Mouse (Mus musculus): ENCODE data around the gene Odf3l1. TPM values are rescaled to one million over a fixed set of nuclear protein-coding genes. Genes with fewer than 3 reads are reported as not detected.

Odf3l1 gene
- total and polyA plus RNA-seq, 2 experiments from 2014 or later = 0.36 TPM; not detected in 1

DNA sequence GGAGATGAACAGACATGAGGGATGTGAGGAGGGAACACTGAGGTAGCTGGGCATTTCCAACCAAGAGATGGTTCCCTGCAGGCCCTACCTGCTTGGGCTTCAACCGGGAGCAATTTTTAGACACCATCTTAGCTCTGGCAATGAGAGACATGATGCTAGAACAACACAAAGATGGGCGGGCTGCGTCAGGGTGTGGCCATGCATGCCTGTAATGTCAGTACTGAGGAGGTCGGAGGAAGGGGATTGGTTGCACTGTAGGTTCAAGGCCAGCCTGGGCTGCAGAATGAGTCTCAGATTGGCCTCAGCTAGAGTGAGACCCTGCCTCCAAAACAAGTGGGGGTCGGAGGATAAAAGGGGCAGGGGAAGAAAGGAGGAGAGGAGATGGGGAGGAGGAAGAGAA lies 2.0 kb upstream of the Odf3l1 start:
- peak overlapping the region; percentile 92 for H3K27ac ChIP-seq (ENCODE audit: low read depth)
- ATAC-seq (ENCODE audit: insufficient read depth, low read depth) (no peak), DNase-seq (ENCODE audit: low spot score) (no peak)
- TF ChIP-seq CTCF (IDR thresholded peaks at IDR 0.05; ENCODE audit: low read depth) (no peak), EP300 (IDR thresholded peaks at IDR 0.05; ENCODE audit: low read depth) (no peak)
- no peaks in the 10 kb centered on the region for H3K9me3 ChIP-seq (replicated peaks; ENCODE audit: control insufficient read depth, low read length)
- peak overlapping the region; percentile 77 for H3K4me2 ChIP-seq (ENCODE audit: low read depth, low read length)
- H3K27me3 ChIP-seq (ENCODE audit: control insufficient read depth, insufficient read depth, low read length) = no peaks in the 10 kb centered on the region
- H3K9ac ChIP-seq (replicated peaks; ENCODE audit: low read depth, low read length) = peak overlapping the region; percentile 11
- peak overlapping the region; percentile 56 for H3K4me3 ChIP-seq (ENCODE audit: low read depth, low read length)
- WGBS = 26% methylated on average over 5 of the region's 5 CpGs
- H3K4me1 ChIP-seq (ENCODE audit: control insufficient read depth, insufficient read depth) = peaks cover 48% of the 10 kb centered on the region
- no peaks in the 10 kb centered on the region for H3K36me3 ChIP-seq (replicated peaks; ENCODE audit: control insufficient read depth, insufficient read depth, low read length)

DNA sequence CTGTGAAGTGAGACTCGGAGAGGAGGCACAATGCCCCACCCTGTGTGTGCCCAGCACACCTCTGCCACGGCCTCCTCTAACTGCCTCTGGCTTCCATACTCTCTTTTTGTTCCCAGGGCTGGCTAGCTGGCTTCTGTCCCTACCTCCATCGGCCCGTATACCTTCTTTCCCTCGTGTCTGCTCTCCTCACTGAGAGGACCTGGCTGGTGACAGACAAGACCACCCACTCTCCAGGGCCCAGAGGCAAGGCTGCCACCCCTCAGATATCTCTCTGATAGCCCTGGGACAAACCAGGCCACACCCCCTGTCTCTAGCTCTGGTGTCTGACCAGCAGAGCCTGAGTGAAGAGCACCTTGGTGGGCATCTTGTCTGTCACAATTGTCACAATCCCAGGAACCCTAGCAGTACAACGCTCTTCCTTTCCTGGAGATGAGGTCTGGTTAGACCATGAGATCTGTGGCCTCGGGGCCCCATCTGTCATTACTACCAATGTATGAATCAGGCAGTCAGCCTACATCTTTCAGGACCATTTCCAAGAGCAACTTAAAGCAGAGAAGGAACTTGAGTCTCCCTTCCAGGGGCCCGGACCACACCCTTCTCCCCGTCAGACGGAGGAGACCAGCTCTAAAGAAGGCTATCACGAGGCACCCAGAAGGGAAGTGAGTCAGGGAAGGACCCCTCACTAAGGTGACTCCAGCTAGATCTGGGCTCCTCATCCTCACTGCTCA lies 1.4 kb upstream of the Odf3l1 start:
- ATAC-seq (ENCODE audit: insufficient read depth, low read depth) (no peak), DNase-seq (ENCODE audit: low spot score) (no peak)
- TF ChIP-seq CTCF (IDR thresholded peaks at IDR 0.05; ENCODE audit: low read depth) (no peak), EP300 (IDR thresholded peaks at IDR 0.05; ENCODE audit: low read depth) (no peak)
- H3K36me3 ChIP-seq (replicated peaks; ENCODE audit: control insufficient read depth, insufficient read depth, low read length) = no peaks in the 10 kb centered on the region
- H3K4me3 ChIP-seq (ENCODE audit: low read depth, low read length) = peak overlapping the region; percentile 56
- peaks cover 45% of the 10 kb centered on the region for H3K4me1 ChIP-seq (ENCODE audit: control insufficient read depth, insufficient read depth)
- H3K27me3 ChIP-seq (ENCODE audit: control insufficient read depth, insufficient read depth, low read length) = no peaks in the 10 kb centered on the region
- H3K27ac ChIP-seq (ENCODE audit: low read depth) = peak overlapping the region; percentile 92
- WGBS = 20% methylated on average over 11 of the region's 11 CpGs
- H3K9me3 ChIP-seq (replicated peaks; ENCODE audit: control insufficient read depth, low read length) = no peaks in the 10 kb centered on the region
- peak overlapping the region; percentile 77 for H3K4me2 ChIP-seq (ENCODE audit: low read depth, low read length)
- peak overlapping the region; percentile 69 for H3K9ac ChIP-seq (replicated peaks; ENCODE audit: low read depth, low read length)

DNA sequence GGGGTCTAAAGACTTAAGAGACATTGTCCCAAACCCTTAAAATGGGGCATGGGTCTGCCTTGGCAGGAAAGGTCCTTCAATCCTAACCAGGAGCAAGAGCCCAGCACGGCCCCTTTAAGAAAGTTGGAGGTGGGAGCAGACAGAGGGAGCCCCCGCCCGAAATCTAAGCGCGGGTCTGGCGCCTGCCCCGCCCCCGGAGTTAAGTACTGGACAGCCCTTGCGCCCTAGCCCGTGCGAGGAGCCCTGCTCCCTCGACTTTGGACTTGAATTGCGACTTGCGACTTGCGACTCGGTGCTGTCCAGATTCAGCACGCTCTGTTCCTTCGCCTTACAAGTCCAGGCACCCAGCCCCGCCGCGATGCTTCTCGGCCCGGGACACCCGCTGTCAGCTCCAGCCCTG lies 353 bp upstream of the Odf3l1 start, which contains the start of gene Cspg4:
Gene Cspg4, plus strand, starts transcription at position 202 of the 400 bp plus-strand sequence.
- Histone ChIP-seq H3K36me3 (replicated peaks; ENCODE audit: control insufficient read depth, insufficient read depth, low read length) (no peaks in the 10 kb centered on the region), H3K9me3 (replicated peaks; ENCODE audit: control insufficient read depth, low read length) (no peaks in the 10 kb centered on the region), H3K4me2 (ENCODE audit: low read depth, low read length) (peak within 1 kb of the TSS; percentile 77), H3K27ac (ENCODE audit: low read depth) (peak within 1 kb of the TSS; percentile 92), H3K27me3 (ENCODE audit: control insufficient read depth, insufficient read depth, low read length) (no peaks in the 10 kb centered on the region), H3K4me3 (ENCODE audit: low read depth, low read length) (peak within 1 kb of the TSS; percentile 56), H3K4me1 (ENCODE audit: control insufficient read depth, insufficient read depth) (peaks cover 45% of the 10 kb centered on the region), H3K9ac (replicated peaks; ENCODE audit: low read depth, low read length) (peak within 1 kb of the TSS; percentile 69)
- under 1% methylated on average over 24 of the region's 24 CpGs for WGBS
- TF ChIP-seq CTCF (IDR thresholded peaks at IDR 0.05; ENCODE audit: low read depth) (no peak), EP300 (IDR thresholded peaks at IDR 0.05; ENCODE audit: low read depth) (no peak)
- DNase-seq (ENCODE audit: low spot score) (peak; percentile 77), ATAC-seq (ENCODE audit: insufficient read depth, low read depth) (peak; percentile 66)

DNA sequence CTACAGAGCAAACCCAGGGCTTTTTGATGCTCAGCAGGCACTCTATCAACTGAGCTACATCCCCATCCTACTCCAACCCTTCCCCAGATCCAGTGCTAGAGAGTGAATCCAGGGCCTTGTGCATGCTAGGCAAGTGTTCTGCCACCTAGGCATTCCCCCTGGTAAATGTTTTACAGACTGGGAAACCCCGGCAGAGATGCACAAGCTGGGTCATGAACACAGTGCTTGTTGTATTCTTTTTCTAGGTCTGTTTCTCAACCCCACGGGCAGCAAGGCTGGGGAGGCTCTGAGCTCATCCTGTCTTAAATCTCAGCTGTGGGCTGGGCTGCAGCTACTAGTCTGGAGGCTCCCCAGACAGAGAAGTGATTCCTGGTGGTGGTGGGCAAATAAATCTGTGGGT lies 1.6 kb downstream of the Odf3l1 start:
- no peak for ATAC-seq (ENCODE audit: insufficient read depth, low read depth)
- Histone ChIP-seq H3K9ac (replicated peaks; ENCODE audit: low read depth, low read length) (no peak overlapping the region), H3K36me3 (replicated peaks; ENCODE audit: control insufficient read depth, insufficient read depth, low read length) (no peaks in the 10 kb centered on the region), H3K4me3 (ENCODE audit: low read depth, low read length) (no peak overlapping the region), H3K27me3 (ENCODE audit: control insufficient read depth, insufficient read depth, low read length) (no peaks in the 10 kb centered on the region), H3K9me3 (replicated peaks; ENCODE audit: control insufficient read depth, low read length) (no peaks in the 10 kb centered on the region), H3K27ac (ENCODE audit: low read depth) (no peak overlapping the region), H3K4me1 (ENCODE audit: control insufficient read depth, insufficient read depth) (peaks cover 30% of the 10 kb centered on the region), H3K4me2 (ENCODE audit: low read depth, low read length) (no peak overlapping the region)
- WGBS = 70% methylated on average over 2 of the region's 2 CpGs
- no peak for TF ChIP-seq CTCF (IDR thresholded peaks at IDR 0.05; ENCODE audit: low read depth)
- no peak for TF ChIP-seq EP300 (IDR thresholded peaks at IDR 0.05; ENCODE audit: low read depth)
- no peak for DNase-seq (ENCODE audit: low spot score)

DNA sequence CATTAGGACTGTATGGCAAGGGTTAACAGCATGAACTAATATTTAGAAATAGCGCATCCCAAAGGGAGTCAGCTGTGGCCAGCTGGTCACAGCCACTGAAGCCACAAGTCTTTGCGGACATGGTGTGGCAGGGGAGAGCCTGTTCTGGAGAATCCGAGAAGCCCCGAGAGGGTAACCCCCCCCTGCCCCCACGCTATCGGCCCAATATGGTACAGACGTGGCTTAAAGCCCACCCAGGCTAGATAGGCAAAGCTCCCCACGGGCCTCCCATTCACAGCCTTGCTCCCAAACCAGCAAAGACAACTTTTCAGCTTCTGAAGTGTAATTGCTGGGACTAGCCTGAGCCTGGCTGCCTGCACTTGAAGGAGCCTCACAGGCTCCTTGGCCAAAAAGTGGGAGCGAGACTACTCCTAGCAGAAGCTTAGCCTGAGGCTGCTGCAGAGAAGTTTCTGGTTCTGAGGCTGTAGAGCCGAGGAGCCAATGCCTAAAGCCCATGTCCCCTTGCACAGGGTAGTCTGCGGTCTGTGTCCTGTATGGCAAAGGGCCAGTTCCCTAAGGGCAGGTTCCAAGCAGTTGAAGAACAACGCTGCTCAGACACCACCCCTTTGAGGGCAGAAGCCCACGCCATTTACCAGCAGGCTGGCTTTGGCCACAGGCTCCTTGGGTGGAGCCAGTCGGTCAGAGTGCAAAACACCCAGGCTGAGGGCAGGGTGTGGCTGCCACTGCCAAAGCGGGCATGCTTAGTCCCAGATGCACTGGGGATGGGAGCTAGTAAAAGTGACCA lies 3.8 kb downstream of the Odf3l1 start:
- peaks cover 22% of the 10 kb centered on the region for H3K4me1 ChIP-seq (ENCODE audit: control insufficient read depth, insufficient read depth)
- H3K4me2 ChIP-seq (ENCODE audit: low read depth, low read length) = no peak overlapping the region
- no peak overlapping the region for H3K9ac ChIP-seq (replicated peaks; ENCODE audit: low read depth, low read length)
- H3K9me3 ChIP-seq (replicated peaks; ENCODE audit: control insufficient read depth, low read length) = no peaks in the 10 kb centered on the region
- no peaks in the 10 kb centered on the region for H3K27me3 ChIP-seq (ENCODE audit: control insufficient read depth, insufficient read depth, low read length)
- H3K4me3 ChIP-seq (ENCODE audit: low read depth, low read length) = no peak overlapping the region
- 40% methylated on average over 15 of the region's 15 CpGs for WGBS
- TF ChIP-seq CTCF (IDR thresholded peaks at IDR 0.05; ENCODE audit: low read depth) (no peak), EP300 (IDR thresholded peaks at IDR 0.05; ENCODE audit: low read depth) (no peak)
- DNase-seq (ENCODE audit: low spot score) (no peak), ATAC-seq (ENCODE audit: insufficient read depth, low read depth) (peak; percentile 11; the same call in 1 of the 2 replicates)
- no peaks in the 10 kb centered on the region for H3K36me3 ChIP-seq (replicated peaks; ENCODE audit: control insufficient read depth, insufficient read depth, low read length)
- H3K27ac ChIP-seq (ENCODE audit: low read depth) = peak overlapping the region; percentile 44

Data from heart, postnatal 0 days (tissue).